In genomic region chr1:177483612-177484011, GRCm38 (mm10) we compare ENCODE assay signal across 20 mouse cellular contexts. TPM values are rescaled to one million over a fixed set of nuclear protein-coding genes. Genes with fewer than 3 reads are reported as not detected.
DNase-seq lines count a peak whose midpoint lies in the region; ATAC-seq lines count a peak whose summit lies in the region.
"Had no signal": no experiment of that assay in that cellular context is flagged by ENCODE, and none has a peak within 500 bp of the region (broad histone marks: within the 10 kb centered on the region; RNA-seq: fewer than 3 reads in every experiment).

No protein-coding gene starts in this region.

- H3K4me1 ChIP-seq in megakaryocyte, embryonic 14.5 days = peaks cover 14% of the 10 kb centered on the region
- peaks cover 9% of the 10 kb centered on the region for H3K4me1 ChIP-seq in midbrain, embryonic 15.5 days
- H3K4me1 ChIP-seq in kidney, embryonic 14.5 days (ENCODE audit: control insufficient read depth, insufficient read depth, low read length) = no peaks in the 10 kb centered on the region
- H3K4me1 ChIP-seq: embryonic facial prominence, embryonic 12.5 days had no signal

- H3K27ac ChIP-seq in midbrain, embryonic 15.5 days = no peak overlapping the region
- H3K27ac ChIP-seq in kidney, embryonic 14.5 days (ENCODE audit: low read depth, low read length) = no peak overlapping the region
- H3K27ac ChIP-seq: embryonic facial prominence, embryonic 12.5 days; heart, adult 2 months; heart, embryonic 15.5 days; hindbrain, embryonic 10.5 days; hindbrain, embryonic 14.5 days had no signal

- H3K9me3 ChIP-seq in megakaryocyte, embryonic 14.5 days = no peaks in the 10 kb centered on the region
- no peaks in the 10 kb centered on the region for H3K9me3 ChIP-seq in midbrain, embryonic 15.5 days
- H3K9me3 ChIP-seq in kidney, embryonic 14.5 days (ENCODE audit: control insufficient read depth, low read length) = no peaks in the 10 kb centered on the region
- H3K9me3 ChIP-seq: embryonic facial prominence, embryonic 12.5 days; heart, embryonic 15.5 days; hindbrain, embryonic 10.5 days had no signal

- no peaks in the 10 kb centered on the region for H3K36me3 ChIP-seq in megakaryocyte, embryonic 14.5 days (replicated peaks; ENCODE audit: low read length)
- H3K36me3 ChIP-seq in splenic B cell, adult 2 months (ENCODE audit: control insufficient read depth, insufficient read depth, low read length, poor library complexity, severe bottlenecking) = no peaks in the 10 kb centered on the region
- H3K36me3 ChIP-seq in midbrain, embryonic 15.5 days (replicated peaks) = no peaks in the 10 kb centered on the region
- H3K36me3 ChIP-seq in kidney, embryonic 14.5 days (ENCODE audit: control insufficient read depth, insufficient read depth, low read length) = no peaks in the 10 kb centered on the region
- H3K36me3 ChIP-seq: embryonic facial prominence, embryonic 12.5 days; heart, embryonic 15.5 days; hindbrain, embryonic 10.5 days had no signal

- peak; percentile 51 for ATAC-seq in common myeloid progenitor, adult 5-6 weeks (replicated peaks; ENCODE audit: low read depth, poor library complexity, severe bottlenecking)
- ATAC-seq in midbrain, embryonic 15.5 days (replicated peaks) = no peak
- ATAC-seq in kidney, embryonic 14.5 days (ENCODE audit: low FRiP score, low TSS enrichment) = no peak
- ATAC-seq: forebrain, embryonic 16.5 days had no signal

- no peak overlapping the region for H3K4me2 ChIP-seq in midbrain, embryonic 15.5 days
- no peak overlapping the region for H3K4me2 ChIP-seq in kidney, embryonic 14.5 days (replicated peaks; ENCODE audit: low read depth, low read length)
- H3K4me2 ChIP-seq: embryonic facial prominence, embryonic 12.5 days; heart, embryonic 11.5 days; heart, embryonic 15.5 days; hindbrain, embryonic 14.5 days had no signal

- peak overlapping the region; percentile 51 for H3K4me3 ChIP-seq in megakaryocyte, embryonic 14.5 days (replicated peaks)
- no peak overlapping the region for H3K4me3 ChIP-seq in midbrain, embryonic 15.5 days
- H3K4me3 ChIP-seq in kidney, embryonic 14.5 days (ENCODE audit: low read length) = no peak overlapping the region
- H3K4me3 ChIP-seq: embryonic facial prominence, embryonic 12.5 days; heart, adult 2 months; heart, embryonic 15.5 days; hindbrain, embryonic 10.5 days had no signal

- peak; percentile 57 for DNase-seq in 416B (ENCODE audit: low read depth)
- DNase-seq in splenic B cell, adult 2 months (ENCODE audit: low read depth, low spot score) = peak; percentile 56
- no peak for DNase-seq in thymus, postnatal 14 days
- DNase-seq: adrenal gland, adult 2 months; adrenal gland, postnatal 25 days; cerebellum, adult 2 months; cerebellum, postnatal 10 days; gastrocnemius, postnatal 10 days; heart, adult 2 months; heart, postnatal 14 days had no signal

- no peak overlapping the region for H3K9ac ChIP-seq in midbrain, embryonic 15.5 days
- no peak overlapping the region for H3K9ac ChIP-seq in kidney, embryonic 14.5 days (ENCODE audit: low read depth, low read length)
- H3K9ac ChIP-seq: embryonic facial prominence, embryonic 12.5 days; heart, embryonic 15.5 days; hindbrain, embryonic 14.5 days had no signal

- 95% methylated on average over 2 of the region's 2 CpGs for WGBS in midbrain, embryonic 15.5 days
- 93% methylated on average over 2 of the region's 2 CpGs for WGBS in kidney, embryonic 14.5 days

- H3K27me3 ChIP-seq in megakaryocyte, embryonic 14.5 days (replicated peaks) = peaks cover 3% of the 10 kb centered on the region
- H3K27me3 ChIP-seq in splenic B cell, adult 2 months (ENCODE audit: control insufficient read depth, insufficient read depth, low read length, poor library complexity, severe bottlenecking) = no peaks in the 10 kb centered on the region
- H3K27me3 ChIP-seq in midbrain, embryonic 15.5 days (replicated peaks) = no peaks in the 10 kb centered on the region
- H3K27me3 ChIP-seq in kidney, embryonic 14.5 days (ENCODE audit: control insufficient read depth, insufficient read depth, low read length) = no peaks in the 10 kb centered on the region
- H3K27me3 ChIP-seq: embryonic facial prominence, embryonic 12.5 days; heart, embryonic 15.5 days had no signal

RNA-seq across cellular contexts. Expression of gene Zbtb18, which starts 41.5 kb away (rescaled TPM):
- total RNA-seq in common myeloid progenitor, adult 5-6 weeks (2017) = 44.6 and 55.6 TPM in 2 replicates
- polyA plus RNA-seq in megakaryocyte, embryonic 14.5 days (2012; ENCODE audit: insufficient read depth, low replicate concordance) = 1.2 and 3.1 TPM in 2 replicates
- 7.0 and 9.7 TPM in 2 replicates for polyA plus RNA-seq in midbrain, embryonic 15.5 days (2015; fragmentation: Nextera tagmentation; extraction: Ambion mirVana)
- polyA plus RNA-seq in kidney, embryonic 14.5 days (2014; fragmentation: Nextera tagmentation; extraction: Ambion mirVana) = 3.4 and 4.8 TPM in 2 replicates
